Mouse (Mus musculus) neural tube, embryonic 12.5 days (tissue): Measurements from ENCODE around the gene Ankrd28. TPM values are rescaled to one million over a fixed set of nuclear protein-coding genes. Genes with fewer than 3 reads are reported as not detected.
A peak's percentile ranks its signal among the peaks of the same experiment; 100 is the strongest.
"Not testable (repeated sequence)": the region's sequence is repeated elsewhere in the genome, so short reads cannot be mapped to it uniquely, and the experiment has no call there.

Experiments used
- ATAC-seq: fragments of 200-750 bp; cut with Nextera tagmentation; 2 replicates; pipeline ENCODE4 v1.8.0; 2017; ENCODE audit warnings: low read depth, mild to moderate bottlenecking, moderate TSS enrichment, moderate library complexity; ENCODE audit not compliant: low FRiP score
- H3K27ac ChIP-seq: fragments of 300-500 bp; sonication (generic); 2 replicates; pipeline ENCODE4 v1.5.1; 2016
- H3K27me3 ChIP-seq: fragments of 300-500 bp; sonication (generic); replicated peaks from 2 replicates; pipeline ENCODE4 v1.6.1; 2016; ENCODE audit warnings: mild to moderate bottlenecking
- H3K36me3 ChIP-seq: fragments of 300-500 bp; sonication (generic); 2 replicates; pipeline ENCODE4 v1.6.1; 2016; ENCODE audit warnings: mild to moderate bottlenecking
- H3K4me1 ChIP-seq: fragments of 300-500 bp; sonication (generic); 2 replicates; pipeline ENCODE4 v1.6.1; 2016
- H3K4me2 ChIP-seq: fragments of 300-500 bp; sonication (generic); replicated peaks from 2 replicates; pipeline ENCODE4 v1.6.1; 2016; ENCODE audit warnings: mild to moderate bottlenecking
- H3K4me3 ChIP-seq: fragments of 300-500 bp; sonication (generic); 2 replicates; pipeline ENCODE4 v1.5.1; 2016
- H3K9ac ChIP-seq: fragments of 300-500 bp; sonication (generic); 2 replicates; pipeline ENCODE4 v1.6.1; 2016; ENCODE audit warnings: mild to moderate bottlenecking
- H3K9me3 ChIP-seq: fragments of 300-500 bp; sonication (generic); 2 replicates; pipeline ENCODE4 v1.6.1; 2016; ENCODE audit warnings: mild to moderate bottlenecking
- WGBS: fragments of 180-500 bp; shearing (Covaris S2); methylation state at CpG from one replicate; pipeline ENCODE4 v1.1.7; 2016; 5-methylcytosine and 5-hydroxymethylcytosine counted together
- polyA plus RNA-seq: library from polyadenylated mRNA; unstranded; fragments of >200 nt; fragmentation: Nextera tagmentation; extraction: Ambion mirVana; gene quantifications from 2 replicates; pipeline ENCODE4 v1.2.1, GENCODE M21; 2016

Ankrd28 gene
- polyA plus RNA-seq, 1 experiment from 2014 or later: 11.2 TPM

DNA sequence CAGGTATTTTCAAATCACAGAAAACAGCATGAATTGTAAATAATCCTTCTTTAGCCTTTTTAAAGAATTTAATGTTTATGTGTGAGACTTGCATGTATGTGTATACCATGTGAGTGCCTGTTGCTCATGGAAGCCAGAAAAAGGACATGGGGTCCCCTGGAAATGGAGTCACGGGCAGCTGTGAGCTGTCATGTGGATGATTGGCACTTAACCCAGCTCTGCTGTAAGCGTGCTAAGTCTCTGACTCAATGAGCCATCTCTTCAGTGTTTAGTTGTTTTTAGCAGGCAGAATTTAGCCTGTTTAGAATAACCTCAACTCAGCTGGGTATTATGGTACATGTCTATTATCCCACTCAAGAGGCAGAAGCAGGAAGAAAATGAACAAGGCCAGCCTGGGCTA, 43.5 kb downstream of the Ankrd28 start:
- Histone ChIP-seq H3K4me1 (peaks cover 5% of the 10 kb centered on the region), H3K4me3 (no peak overlapping the region), H3K9ac (no peak overlapping the region), H3K27ac (no peak overlapping the region), H3K36me3 (no peaks in the 10 kb centered on the region), H3K27me3 (no peaks in the 10 kb centered on the region), H3K4me2 (no peak overlapping the region), H3K9me3 (no peaks in the 10 kb centered on the region)
- ATAC-seq: no peak
- 70% methylated on average over 2 of the region's 2 CpGs for WGBS

GRCm38 (mm10) chr14:31785681-31786080, 44.8 kb downstream of the Ankrd28 start:
- Histone ChIP-seq H3K4me1 (peaks cover 17% of the 10 kb centered on the region), H3K27me3 (no peaks in the 10 kb centered on the region), H3K9me3 (no peaks in the 10 kb centered on the region), H3K4me3 (no peak overlapping the region), H3K4me2 (no peak overlapping the region), H3K36me3 (no peaks in the 10 kb centered on the region), H3K9ac (no peak overlapping the region), H3K27ac (no peak overlapping the region)
- no peak for ATAC-seq

GRCm38 (mm10) chr14:31784975-31785374, 45.5 kb downstream of the Ankrd28 start:
- H3K4me2 ChIP-seq: no peak overlapping the region
- H3K4me1 ChIP-seq: peaks cover 17% of the 10 kb centered on the region

GRCm38 (mm10) chr14:31781309-31782049, 49.0 kb downstream of the Ankrd28 start:
- 20% methylated on average over 11 of the region's 11 CpGs for whole genome bisulfite sequencing
- H3K4me1 ChIP-seq: peaks cover 17% of the 10 kb centered on the region
- no peaks in the 10 kb centered on the region for H3K9me3 ChIP-seq
- peak overlapping the region; percentile 58 for H3K4me2 ChIP-seq
- peak overlapping the region; percentile 60 for H3K27ac ChIP-seq
- peak; percentile 65; the same call in 1 of the 2 replicates for ATAC-seq
- H3K36me3 ChIP-seq: no peaks in the 10 kb centered on the region
- H3K9ac ChIP-seq: peak overlapping the region; percentile 41; the same call in 1 of the 2 replicates
- H3K4me3 ChIP-seq: 0 out of 2 replicates have a peak overlapping the region, but pooled peaks have one; percentile 4
- H3K27me3 ChIP-seq: no peaks in the 10 kb centered on the region

More at GRCm38 (mm10) chr14:31784975-31785374, 45.5 kb downstream of the Ankrd28 start:
- 94% methylated on average over 5 of the region's 5 CpGs for WGBS
- no peaks in the 10 kb centered on the region for H3K9me3 ChIP-seq
- H3K4me3 ChIP-seq: no peak overlapping the region
- no peak overlapping the region for H3K27ac ChIP-seq
- H3K36me3 ChIP-seq: no peaks in the 10 kb centered on the region
- H3K9ac ChIP-seq: no peak overlapping the region
- no peaks in the 10 kb centered on the region for H3K27me3 ChIP-seq
- no peak for ATAC-seq

GRCm38 (mm10) chr14:31780412-31781233, 49.8 kb downstream of the Ankrd28 start:
- Histone ChIP-seq H3K27ac (peak overlapping the region; percentile 60), H3K9me3 (no peaks in the 10 kb centered on the region), H3K36me3 (no peaks in the 10 kb centered on the region), H3K4me3 (0 out of 2 replicates have a peak overlapping the region, but pooled peaks have one; percentile 9), H3K4me1 (peaks cover 17% of the 10 kb centered on the region), H3K9ac (no peak overlapping the region), H3K27me3 (no peaks in the 10 kb centered on the region), H3K4me2 (peak overlapping the region; percentile 58)
- ATAC-seq: peak; percentile 53; the same call in 1 of the 2 replicates
- WGBS: 30% methylated on average over 11 of the region's 11 CpGs

GRCm38 (mm10) chr14:31773518-31773917, 56.9 kb downstream of the Ankrd28 start:
- Histone ChIP-seq H3K9me3 (no peaks in the 10 kb centered on the region), H3K27ac (no peak overlapping the region), H3K4me2 (no peak overlapping the region), H3K4me3 (no peak overlapping the region), H3K4me1 (no peaks in the 10 kb centered on the region), H3K27me3 (no peaks in the 10 kb centered on the region), H3K36me3 (no peaks in the 10 kb centered on the region), H3K9ac (no peak overlapping the region)
- no peak for ATAC-seq
- 95% methylated on average over 4 of the region's 4 CpGs for WGBS

GRCm38 (mm10) chr14:31772251-31772650, 58.2 kb downstream of the Ankrd28 start:
- ATAC-seq: no peak
- Histone ChIP-seq H3K4me2 (no peak overlapping the region), H3K4me3 (no peak overlapping the region)

GRCm38 (mm10) chr14:31768531-31768930, 61.9 kb downstream of the Ankrd28 start:
- WGBS: 91% methylated on average over 3 of the region's 3 CpGs
- no peaks in the 10 kb centered on the region for H3K36me3 ChIP-seq
- H3K27me3 ChIP-seq: no peaks in the 10 kb centered on the region
- H3K4me1 ChIP-seq: no peaks in the 10 kb centered on the region
- H3K4me2 ChIP-seq: no peak overlapping the region
- no peak overlapping the region for H3K4me3 ChIP-seq
- ATAC-seq: no peak
- H3K9ac ChIP-seq: no peak overlapping the region
- H3K27ac ChIP-seq: no peak overlapping the region
- H3K9me3 ChIP-seq: no peaks in the 10 kb centered on the region

More at GRCm38 (mm10) chr14:31772251-31772650, 58.2 kb downstream of the Ankrd28 start:
- no peaks in the 10 kb centered on the region for H3K27me3 ChIP-seq
- H3K9me3 ChIP-seq: no peaks in the 10 kb centered on the region
- H3K9ac ChIP-seq: no peak overlapping the region
- no peaks in the 10 kb centered on the region for H3K36me3 ChIP-seq
- no peak overlapping the region for H3K27ac ChIP-seq
- no peaks in the 10 kb centered on the region for H3K4me1 ChIP-seq

DNA sequence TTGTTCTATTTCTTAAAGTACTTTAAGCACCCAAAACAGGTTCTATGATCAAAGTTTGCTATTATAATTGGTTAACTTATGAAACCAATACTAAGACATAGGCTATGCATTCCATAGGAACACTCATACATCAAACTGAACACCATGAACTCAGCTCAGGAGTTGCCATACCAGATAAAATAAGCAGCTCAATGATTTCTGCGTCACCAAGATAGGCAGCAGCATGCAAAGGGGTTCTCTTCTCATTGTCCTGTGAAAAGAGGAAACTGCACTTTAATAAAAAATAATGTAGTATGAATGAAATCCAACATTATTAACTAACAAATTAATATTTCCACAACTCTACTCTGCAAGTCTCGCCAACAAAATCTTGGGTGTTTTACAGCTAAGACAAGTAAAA, 66.4 kb downstream of the Ankrd28 start:
- 90% methylated on average over 2 of the region's 2 CpGs for WGBS

GRCm38 (mm10) chr14:31761727-31762126, 68.7 kb downstream of the Ankrd28 start:
- Histone ChIP-seq H3K4me1 (no peaks in the 10 kb centered on the region), H3K9me3 (no peaks in the 10 kb centered on the region), H3K4me2 (no peak overlapping the region), H3K27ac (no peak overlapping the region), H3K4me3 (no peak overlapping the region), H3K9ac (no peak overlapping the region), H3K27me3 (no peaks in the 10 kb centered on the region), H3K36me3 (peaks cover 10% of the 10 kb centered on the region)
- no peak for ATAC-seq
- 90% methylated on average over 7 of the region's 7 CpGs for WGBS

More for the DNA sequence above, 66.4 kb downstream of the Ankrd28 start:
- Histone ChIP-seq H3K27ac (no peak overlapping the region), H3K4me1 (no peaks in the 10 kb centered on the region), H3K9me3 (no peaks in the 10 kb centered on the region), H3K4me2 (no peak overlapping the region), H3K9ac (no peak overlapping the region), H3K27me3 (no peaks in the 10 kb centered on the region), H3K36me3 (peaks cover 10% of the 10 kb centered on the region), H3K4me3 (no peak overlapping the region)
- no peak for ATAC-seq

DNA sequence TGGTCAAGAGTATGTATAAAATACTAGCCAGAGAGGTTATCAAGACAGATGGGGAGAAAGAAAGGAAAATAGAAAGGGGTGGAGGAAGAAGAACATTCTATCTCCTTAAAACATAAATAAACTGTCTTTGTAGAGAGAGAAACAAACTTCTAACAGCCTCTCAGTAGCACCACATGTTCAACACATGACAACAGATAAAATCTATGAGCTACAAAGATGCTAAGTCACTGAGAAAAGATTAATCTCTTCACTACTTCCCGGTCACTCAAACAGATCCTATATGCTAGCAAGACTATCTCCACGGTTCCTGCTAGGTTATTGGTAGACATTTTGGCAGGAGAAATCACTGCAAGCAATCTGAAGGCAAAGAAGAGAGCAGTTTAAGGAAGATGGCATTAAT, 71.3 kb downstream of the Ankrd28 start:
- H3K9me3 ChIP-seq: no peaks in the 10 kb centered on the region
- H3K36me3 ChIP-seq: peaks cover 10% of the 10 kb centered on the region
- H3K9ac ChIP-seq: no peak overlapping the region
- no peak overlapping the region for H3K4me3 ChIP-seq
- no peak for ATAC-seq
- no peak overlapping the region for H3K4me2 ChIP-seq
- no peak overlapping the region for H3K27ac ChIP-seq
- H3K4me1 ChIP-seq: no peaks in the 10 kb centered on the region
- H3K27me3 ChIP-seq: no peaks in the 10 kb centered on the region
- 94% methylated on average over 2 of the region's 2 CpGs for WGBS

DNA sequence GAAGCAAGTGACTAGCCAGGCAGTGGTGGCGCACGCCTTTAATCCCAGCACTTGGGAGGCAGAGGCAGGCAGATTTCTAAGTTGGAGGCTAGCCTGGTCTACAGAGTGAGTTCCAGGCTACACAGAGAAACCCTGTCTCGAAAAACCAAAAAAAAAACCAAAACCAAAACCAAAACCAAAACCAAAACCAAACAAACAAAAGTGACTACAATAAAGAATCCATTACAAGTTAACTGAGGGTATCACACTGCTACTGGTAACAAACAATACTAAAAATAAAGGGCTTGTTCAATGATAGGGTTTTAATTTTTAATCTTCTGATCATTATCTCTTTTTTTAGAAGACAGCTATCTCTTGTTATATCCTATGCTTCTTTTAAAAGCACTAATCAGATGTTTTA, 72.0 kb downstream of the Ankrd28 start:
- not testable (repeated sequence) for H3K27me3 ChIP-seq, H3K4me3 ChIP-seq, H3K9ac ChIP-seq, H3K36me3 ChIP-seq, ATAC-seq, H3K27ac ChIP-seq, H3K4me2 ChIP-seq, H3K4me1 ChIP-seq, H3K9me3 ChIP-seq
- WGBS: 96% methylated on average over 3 of the region's 3 CpGs
